22 mouse cellular contexts compared by ENCODE assay signal in genomic region chr5:75446386-75446785, GRCm38 (mm10).
A peak's percentile ranks its signal among the peaks of the same experiment; 100 is the strongest.
DNase-seq lines count a peak whose midpoint lies in the region; ATAC-seq and TF ChIP-seq lines count a peak whose summit lies in the region.
"Had no signal": no experiment of that assay in that cellular context is flagged by ENCODE, and none has a peak within 500 bp of the region (broad histone marks: within the 10 kb centered on the region; RNA-seq: fewer than 3 reads in every experiment).

No protein-coding gene starts in this region.

- no peak for ATAC-seq in lung, embryonic 15.5 days (ENCODE audit: borderline replicate concordance, extremely low read depth, low FRiP score, low TSS enrichment)
- ATAC-seq in stomach, embryonic 16.5 days (ENCODE audit: insufficient read depth, low FRiP score) = peak; percentile 19; the same call in 1 of the 2 replicates
- ATAC-seq: activated CD4-positive, CD25-positive, alpha-beta regulatory T cell, adult 4 months; forebrain, embryonic 13.5 days; forebrain, embryonic 16.5 days had no signal

- no peak for TF ChIP-seq CTCF in liver, adult 2 months (IDR thresholded peaks at IDR 0.05; ENCODE audit: low read depth, low read length)

- intact Hi-C loops in heart, postnatal 14 days (cut with DNase I) = no loop called here

- H3K4me3 ChIP-seq in liver, adult 2 months (ENCODE audit: insufficient read depth, low read depth, low read length) = no peak overlapping the region
- H3K4me3 ChIP-seq in lung, embryonic 15.5 days = no peak overlapping the region
- H3K4me3 ChIP-seq in stomach, embryonic 16.5 days (replicated peaks; ENCODE audit: low read length) = no peak overlapping the region
- H3K4me3 ChIP-seq: forebrain, embryonic 10.5 days; forebrain, embryonic 13.5 days; heart, adult 2 months; heart, embryonic 10.5 days; heart, embryonic 13.5 days; hindbrain, embryonic 12.5 days; hindbrain, embryonic 15.5 days had no signal

- peak; percentile 24 for DNase-seq in liver, adult 2 months (ENCODE audit: extremely low read depth, low read depth, low spot score)
- DNase-seq in liver = no peak
- DNase-seq in lung, adult 18-20 months = no peak
- DNase-seq in heart, postnatal 14 days = no peak
- DNase-seq: adrenal gland, adult 8-10 months; adrenal gland, postnatal 36 days; cerebellum, adult 18-20 months; cerebellum, adult 9-10 months; cerebellum, postnatal 14 days; gastrocnemius, postnatal 10 days; gastrocnemius, postnatal 36 days; heart, adult 2 months had no signal

- no peaks in the 10 kb centered on the region for H3K79me2 ChIP-seq in liver, adult 2 months (ENCODE audit: control insufficient read depth, insufficient read depth, low read length)

- no peaks in the 10 kb centered on the region for H3K36me3 ChIP-seq in liver, adult 2 months (ENCODE audit: control insufficient read depth, insufficient read depth, low read length)
- no peaks in the 10 kb centered on the region for H3K36me3 ChIP-seq in lung, embryonic 15.5 days
- H3K36me3 ChIP-seq in stomach, embryonic 16.5 days (ENCODE audit: control insufficient read depth, insufficient read depth, low read length) = no peaks in the 10 kb centered on the region
- H3K36me3 ChIP-seq: forebrain, embryonic 10.5 days; heart, embryonic 10.5 days; heart, embryonic 13.5 days; hindbrain, embryonic 12.5 days; hindbrain, embryonic 15.5 days had no signal

- H3K9me3 ChIP-seq in lung, embryonic 15.5 days = no peaks in the 10 kb centered on the region
- H3K9me3 ChIP-seq in stomach, embryonic 16.5 days (replicated peaks; ENCODE audit: control insufficient read depth, low read length) = no peaks in the 10 kb centered on the region
- H3K9me3 ChIP-seq: forebrain, embryonic 10.5 days; forebrain, embryonic 13.5 days; heart, embryonic 10.5 days; heart, embryonic 13.5 days; hindbrain, embryonic 12.5 days; hindbrain, embryonic 15.5 days had no signal

- WGBS in liver, adult 2 months = 59% methylated on average over 1 of the region's 1 CpGs
- WGBS in lung, embryonic 15.5 days = 53% methylated on average over 1 of the region's 1 CpGs
- 71% methylated on average over 1 of the region's 1 CpGs for WGBS in stomach, embryonic 16.5 days

- peaks cover 4% of the 10 kb centered on the region; the same call in 1 of the 2 replicates for H3K4me1 ChIP-seq in liver, adult 2 months (ENCODE audit: control insufficient read depth, insufficient read depth, low read length)
- peaks cover 7% of the 10 kb centered on the region; the same call in 1 of the 2 replicates for H3K4me1 ChIP-seq in lung, embryonic 15.5 days
- H3K4me1 ChIP-seq in stomach, embryonic 16.5 days (ENCODE audit: control insufficient read depth, insufficient read depth, low read length) = peaks cover 3% of the 10 kb centered on the region; the same call in 1 of the 2 replicates

- H3K9ac ChIP-seq in liver, adult 2 months (ENCODE audit: low read depth, low read length) = no peak overlapping the region
- H3K9ac ChIP-seq in lung, embryonic 15.5 days = no peak overlapping the region
- no peak overlapping the region for H3K9ac ChIP-seq in stomach, embryonic 16.5 days (ENCODE audit: low read length)
- H3K9ac ChIP-seq: forebrain, embryonic 13.5 days; heart, embryonic 13.5 days; hindbrain, embryonic 12.5 days; hindbrain, embryonic 15.5 days had no signal

- no peak overlapping the region for H3K27ac ChIP-seq in liver, adult 2 months (replicated peaks; ENCODE audit: insufficient read depth, low read depth, low read length)
- 0 out of 2 replicates have a peak overlapping the region, but pooled peaks have one; percentile 3 for H3K27ac ChIP-seq in lung, embryonic 15.5 days
- no peak overlapping the region; the same call in 1 of the 2 replicates for H3K27ac ChIP-seq in stomach, embryonic 16.5 days (ENCODE audit: low read length)
- H3K27ac ChIP-seq: forebrain, embryonic 10.5 days; forebrain, embryonic 13.5 days; heart, adult 2 months; heart, embryonic 10.5 days; heart, embryonic 13.5 days; hindbrain, embryonic 12.5 days; hindbrain, embryonic 15.5 days had no signal

- no peaks in the 10 kb centered on the region for H3K27me3 ChIP-seq in liver, adult 2 months (ENCODE audit: control insufficient read depth, insufficient read depth, low read length)
- H3K27me3 ChIP-seq in lung, embryonic 15.5 days = peaks cover 12% of the 10 kb centered on the region; the same call in 1 of the 2 replicates
- no peaks in the 10 kb centered on the region for H3K27me3 ChIP-seq in stomach, embryonic 16.5 days (ENCODE audit: control insufficient read depth, insufficient read depth, low read length)
- H3K27me3 ChIP-seq: hindbrain, embryonic 12.5 days; hindbrain, embryonic 15.5 days had no signal

- H3K4me2 ChIP-seq in lung, embryonic 15.5 days = no peak overlapping the region
- H3K4me2 ChIP-seq in stomach, embryonic 16.5 days (ENCODE audit: low read depth, low read length) = no peak overlapping the region
- H3K4me2 ChIP-seq: forebrain, embryonic 13.5 days; heart, embryonic 13.5 days; hindbrain, embryonic 12.5 days; hindbrain, embryonic 15.5 days had no signal

- TF ChIP-seq POLR2A in liver, adult 2 months (IDR thresholded peaks at IDR 0.05; ENCODE audit: extremely low read depth, insufficient read depth, low read length) = no peak
